Mouse (Mus musculus) liver, embryonic 14.5 days (tissue): ENCODE results near the gene Dll4.

Experiments
- CTCF ChIP-seq: IDR thresholded peaks from 2 replicates; pipeline ENCODE4 v1.5.1; 2016; ENCODE audit warnings: antibody characterized with exemption, low read depth, control low read depth
- EP300 ChIP-seq: IDR thresholded peaks from 2 replicates; pipeline ENCODE4 v1.6.1; 2016; ENCODE audit warnings: antibody characterized with exemption, low read depth

GRCm38 (mm10) chr2:119337425-119338265 is 12.1 kb downstream of the Dll4 start:
- TF ChIP-seq CTCF (peak; percentile 87), EP300 (no peak)
